Mouse (Mus musculus): Measurements from ENCODE around the gene Elk3.

The Elk3 gene

GRCm38 (mm10) chr10:93331543-93331942 lies 20.6 kb upstream of the Elk3 start:
- no peak for DNase-seq (ENCODE audit: low spot score)

GRCm38 (mm10) chr10:93328321-93328720 lies 17.4 kb upstream of the Elk3 start:
- DNase-seq (ENCODE audit: low spot score): no peak

GRCm38 (mm10) chr10:93327187-93327586 lies 16.3 kb upstream of the Elk3 start:
- DNase-seq (ENCODE audit: low spot score): no peak

- no peak for DNase-seq (ENCODE audit: low spot score)
Observed at GRCm38 (mm10) chr10:93326741-93327100, 15.8 kb upstream of the Elk3 start.

GRCm38 (mm10) chr10:93325804-93326740 lies 15.1 kb upstream of the Elk3 start:
- no peak for DNase-seq (ENCODE audit: low spot score)

GRCm38 (mm10) chr10:93325369-93325768 lies 14.4 kb upstream of the Elk3 start:
- DNase-seq (ENCODE audit: low spot score): no peak

- DNase-seq (ENCODE audit: low spot score): no peak
Observed at GRCm38 (mm10) chr10:93324438-93324837, 13.5 kb upstream of the Elk3 start.

GRCm38 (mm10) chr10:93323659-93324058 lies 12.7 kb upstream of the Elk3 start:
- DNase-seq (ENCODE audit: low spot score): no peak

- DNase-seq (ENCODE audit: low spot score): no peak
Observed at GRCm38 (mm10) chr10:93321763-93322162, 10.8 kb upstream of the Elk3 start.

GRCm38 (mm10) chr10:93320148-93320547 lies 9.2 kb upstream of the Elk3 start:
- DNase-seq (ENCODE audit: low spot score): no peak

GRCm38 (mm10) chr10:93319526-93320063 lies 8.7 kb upstream of the Elk3 start:
- DNase-seq (ENCODE audit: low spot score): no peak

GRCm38 (mm10) chr10:93316909-93317308 lies 6.0 kb upstream of the Elk3 start:
- no peak for DNase-seq (ENCODE audit: low spot score)

- DNase-seq (ENCODE audit: low spot score): no peak
Observed at GRCm38 (mm10) chr10:93311576-93311975, 641 bp upstream of the Elk3 start.

GRCm38 (mm10) chr10:93309934-93310621 lies 857 bp downstream of the Elk3 start:
- DNase-seq (ENCODE audit: low spot score): no peak

GRCm38 (mm10) chr10:93309131-93309933 lies 1.6 kb downstream of the Elk3 start:
- DNase-seq (ENCODE audit: low spot score): no peak

GRCm38 (mm10) chr10:93306367-93306766 lies 4.6 kb downstream of the Elk3 start:
- no peak for DNase-seq (ENCODE audit: low spot score)

- DNase-seq (ENCODE audit: low spot score): no peak
Observed at GRCm38 (mm10) chr10:93305946-93306345, 5.0 kb downstream of the Elk3 start.

- no peak for DNase-seq (ENCODE audit: low spot score)
Observed at GRCm38 (mm10) chr10:93303231-93303630, 7.7 kb downstream of the Elk3 start.

GRCm38 (mm10) chr10:93301831-93302230 lies 9.1 kb downstream of the Elk3 start:
- no peak for DNase-seq (ENCODE audit: low spot score)

- no peak for DNase-seq (ENCODE audit: low spot score)
Observed at GRCm38 (mm10) chr10:93298208-93298607, 12.7 kb downstream of the Elk3 start.

GRCm38 (mm10) chr10:93297774-93298173 lies 13.2 kb downstream of the Elk3 start:
- DNase-seq (ENCODE audit: low spot score): no peak

GRCm38 (mm10) chr10:93294547-93295219 lies 16.3 kb downstream of the Elk3 start:
- no peak for DNase-seq (ENCODE audit: low spot score)

Data from urinary bladder, postnatal 10 days (tissue).